Mouse (Mus musculus) stomach, embryonic 16.5 days (tissue): ENCODE measurements around the gene Olfr27. TPM values are rescaled to one million over a fixed set of nuclear protein-coding genes. Genes with fewer than 3 reads are reported as not detected.

Experiments
- ATAC-seq: fragments of 200-750 bp; cut with Nextera tagmentation; 2 replicates; pipeline ENCODE4 v1.8.0; 2017; ENCODE audit warnings: moderate number of reproducible peaks, moderate TSS enrichment; ENCODE audit not compliant: insufficient read depth, low FRiP score
- H3K27ac ChIP-seq: fragments of 300-500 bp; sonication (generic); 2 replicates; pipeline ENCODE4 v1.5.1; 2014; ENCODE audit warnings: low read length
- H3K27me3 ChIP-seq: fragments of 300-500 bp; sonication (generic); 2 replicates; pipeline ENCODE4 v1.6.1; 2014; ENCODE audit warnings: low read length, control low read depth, mixed read lengths; ENCODE audit not compliant: control insufficient read depth, insufficient read depth
- H3K36me3 ChIP-seq: fragments of 300-500 bp; sonication (generic); 2 replicates; pipeline ENCODE4 v1.6.1; 2014; ENCODE audit warnings: low read length; ENCODE audit not compliant: control insufficient read depth, insufficient read depth
- H3K4me1 ChIP-seq: fragments of 300-500 bp; sonication (generic); 2 replicates; pipeline ENCODE4 v1.6.1; 2014; ENCODE audit warnings: low read length, control low read depth, mixed read lengths; ENCODE audit not compliant: control insufficient read depth, insufficient read depth
- H3K4me2 ChIP-seq: fragments of 300-500 bp; sonication (generic); 2 replicates; pipeline ENCODE4 v1.6.1; 2014; ENCODE audit warnings: low read depth, low read length, mixed read lengths
- H3K4me3 ChIP-seq: fragments of 300-500 bp; sonication (generic); replicated peaks from 2 replicates; pipeline ENCODE4 v1.5.1; 2014; ENCODE audit warnings: mild to moderate bottlenecking, low read length
- H3K9ac ChIP-seq: fragments of 300-500 bp; sonication (generic); 2 replicates; pipeline ENCODE4 v1.6.1; 2014; ENCODE audit warnings: low read length
- H3K9me3 ChIP-seq: fragments of 300-500 bp; sonication (generic); replicated peaks from 2 replicates; pipeline ENCODE4 v1.6.1; 2016; ENCODE audit warnings: low read length, control low read depth; ENCODE audit not compliant: control insufficient read depth
- WGBS: fragments of 180-500 bp; shearing (Covaris S2); extraction: QIAGEN DNeasy Blood & Tissue Kit; methylation state at CpG from one replicate; pipeline ENCODE4 v1.1.7; 2014; 5-methylcytosine and 5-hydroxymethylcytosine counted together
- polyA plus RNA-seq: library from polyadenylated mRNA; unstranded; fragments of >200 nt; fragmentation: Nextera tagmentation; extraction: Ambion mirVana; gene quantifications from 2 replicates; pipeline ENCODE4 v1.2.1, GENCODE M21; 2015

Gene Olfr27
- not detected in 2 replicates for polyA plus RNA-seq

DNA sequence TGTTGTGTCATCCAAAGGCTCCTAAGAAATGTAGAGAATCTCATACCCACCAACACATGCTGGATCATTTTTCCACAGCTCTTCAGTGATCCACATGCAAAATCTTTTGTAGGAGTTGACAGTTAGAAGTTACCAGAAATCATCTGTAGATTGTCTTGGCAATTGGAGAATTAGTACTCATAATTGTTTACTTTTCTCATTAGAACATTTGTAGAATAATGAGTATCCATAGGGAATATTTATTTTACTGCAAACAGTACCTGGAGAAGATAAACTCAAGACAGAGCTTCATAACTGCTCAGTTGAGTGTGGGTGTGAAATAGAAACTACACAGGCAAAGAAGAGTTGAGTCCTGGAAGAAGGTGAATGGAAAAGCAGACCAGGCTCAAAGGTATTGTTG, at the start of gene Olfr27:
Gene Olfr27, plus strand, starts transcription at position 301 of the 400 bp plus-strand sequence.
- H3K4me1 ChIP-seq, result no peaks in the 10 kb centered on the region
- H3K27me3 ChIP-seq, result no peaks in the 10 kb centered on the region
- H3K9me3 ChIP-seq, result no peaks in the 10 kb centered on the region
- no peaks in the 10 kb centered on the region for H3K36me3 ChIP-seq
- no peak within 1 kb of the TSS for H3K27ac ChIP-seq
- H3K4me3 ChIP-seq, result no peak within 1 kb of the TSS
- H3K9ac ChIP-seq, result no peak within 1 kb of the TSS
- H3K4me2 ChIP-seq, result no peak within 1 kb of the TSS
- no peak for ATAC-seq

DNA sequence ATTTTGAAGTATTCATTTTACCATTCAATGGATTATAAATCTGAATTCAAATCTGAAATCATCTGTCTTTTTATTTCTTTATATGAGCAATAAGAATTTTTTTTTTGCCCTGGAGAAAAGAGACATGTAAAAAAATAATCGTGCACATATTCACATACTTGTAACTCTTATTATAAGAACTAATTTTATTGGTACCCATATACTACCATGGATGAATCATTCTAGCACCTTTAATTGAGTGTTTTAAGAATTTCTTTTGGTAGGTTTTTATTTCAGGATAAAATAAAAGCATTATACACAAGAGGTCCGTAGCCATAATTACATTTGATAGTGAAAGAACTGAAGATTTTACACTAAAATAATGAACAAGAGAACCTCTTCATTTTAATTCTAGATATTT, 49.1 kb upstream of the Olfr27 start, which contains the start of gene Olfr938:
Gene Olfr938, minus strand, starts transcription at position 101 of the 400 bp plus-strand sequence.
- no peak within 1 kb of the TSS for H3K9ac ChIP-seq
- no peak within 1 kb of the TSS for H3K4me2 ChIP-seq
- no peak for ATAC-seq
- no peaks in the 10 kb centered on the region for H3K9me3 ChIP-seq
- H3K27me3 ChIP-seq, result no peaks in the 10 kb centered on the region
- H3K4me3 ChIP-seq, result no peak within 1 kb of the TSS
- H3K27ac ChIP-seq, result no peak within 1 kb of the TSS
- no peaks in the 10 kb centered on the region for H3K4me1 ChIP-seq
- 85% methylated on average over 2 of the region's 2 CpGs for WGBS
- no peaks in the 10 kb centered on the region for H3K36me3 ChIP-seq

DNA sequence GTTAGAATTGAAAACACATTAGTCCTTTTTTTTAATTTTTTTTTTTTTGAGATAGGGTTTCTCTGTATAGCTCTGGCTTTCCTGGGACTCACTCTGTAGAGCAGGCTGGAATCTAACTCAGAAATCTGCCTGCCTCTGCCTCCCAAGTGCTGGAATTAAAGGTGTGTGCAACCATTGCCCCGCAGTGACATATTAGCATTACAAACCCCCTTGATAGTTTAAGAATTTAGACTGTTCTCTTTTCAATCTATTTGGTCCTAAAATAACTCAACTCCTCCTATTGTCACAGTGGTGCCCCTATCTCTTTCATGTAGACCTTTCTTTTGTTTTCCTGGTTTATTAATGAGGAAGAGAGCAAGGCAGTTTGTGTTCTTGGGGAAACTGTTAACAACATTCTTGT, 605 bp upstream of the Olfr27 start:
- no peak overlapping the region for H3K4me2 ChIP-seq
- no peaks in the 10 kb centered on the region for H3K9me3 ChIP-seq
- 82% methylated on average over 1 of the region's 1 CpGs for WGBS
- no peak overlapping the region for H3K9ac ChIP-seq
- ATAC-seq, result no peak
- no peak overlapping the region for H3K27ac ChIP-seq
- no peaks in the 10 kb centered on the region for H3K4me1 ChIP-seq
- H3K4me3 ChIP-seq, result no peak overlapping the region
- no peaks in the 10 kb centered on the region for H3K27me3 ChIP-seq
- H3K36me3 ChIP-seq, result no peaks in the 10 kb centered on the region

DNA sequence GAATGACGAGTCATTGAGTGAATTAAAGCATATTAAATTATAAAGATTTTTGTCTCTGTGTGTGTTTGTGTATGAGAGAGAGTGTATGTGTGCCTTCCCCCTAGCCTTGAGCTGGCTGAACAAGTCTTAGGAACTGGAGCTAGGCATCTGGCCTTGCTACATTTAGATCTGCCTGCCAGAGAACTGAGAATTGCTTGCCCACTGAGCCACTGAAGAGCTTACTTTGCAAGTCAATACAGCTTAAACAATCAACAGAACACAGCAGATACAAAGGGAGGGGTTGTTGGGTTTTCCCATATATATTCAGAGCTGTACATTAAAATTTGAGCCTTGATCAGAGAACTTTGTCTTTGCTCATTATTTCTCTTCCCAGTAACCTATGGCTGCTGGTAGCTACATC, 24.5 kb downstream of the Olfr27 start:
- 62% methylated on average over 1 of the region's 1 CpGs for WGBS
- no peaks in the 10 kb centered on the region for H3K27me3 ChIP-seq
- no peak overlapping the region for H3K27ac ChIP-seq
- no peak overlapping the region for H3K4me2 ChIP-seq
- H3K9ac ChIP-seq, result no peak overlapping the region
- no peaks in the 10 kb centered on the region for H3K36me3 ChIP-seq
- H3K9me3 ChIP-seq, result no peaks in the 10 kb centered on the region
- no peak for ATAC-seq
- no peaks in the 10 kb centered on the region for H3K4me1 ChIP-seq
- H3K4me3 ChIP-seq, result no peak overlapping the region

DNA sequence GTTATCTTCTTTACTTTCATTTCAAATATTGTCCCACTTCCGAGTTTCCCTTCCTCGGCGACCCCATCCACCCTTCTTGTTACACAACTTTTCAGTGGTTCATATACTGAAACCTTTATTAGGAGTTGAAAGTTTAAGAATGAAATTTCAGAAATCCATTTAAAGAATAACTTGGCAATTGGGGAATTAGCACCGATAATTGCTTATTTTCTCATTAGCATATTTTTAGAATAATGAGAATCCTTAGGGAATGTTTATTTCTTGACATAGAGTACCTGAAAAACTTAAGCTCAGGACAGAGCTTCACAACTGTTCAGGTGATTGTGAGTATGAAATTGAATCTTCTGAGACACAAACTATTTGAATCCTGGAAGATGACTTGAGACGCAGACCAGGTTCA, 38.1 kb downstream of the Olfr27 start, which contains the start of gene Olfr943:
Gene Olfr943, plus strand, starts transcription at position 301 of the 400 bp plus-strand sequence.
- no peak within 1 kb of the TSS for H3K27ac ChIP-seq
- no peaks in the 10 kb centered on the region for H3K36me3 ChIP-seq
- ATAC-seq, result no peak
- H3K4me2 ChIP-seq, result no peak within 1 kb of the TSS
- no peak within 1 kb of the TSS for H3K9ac ChIP-seq
- no peak within 1 kb of the TSS for H3K4me3 ChIP-seq
- H3K9me3 ChIP-seq, result no peaks in the 10 kb centered on the region
- H3K27me3 ChIP-seq, result no peaks in the 10 kb centered on the region
- H3K4me1 ChIP-seq, result no peaks in the 10 kb centered on the region
- 93% methylated on average over 5 of the region's 5 CpGs for WGBS

Other genes with a start within 250 kb of the Olfr27 start
- not detected in 2 replicates for gene Olfr930, start 198.3 kb upstream of the Olfr27 start, polyA plus RNA-seq
- not detected in 2 replicates for gene Olfr933, start 155.8 kb upstream of the Olfr27 start, polyA plus RNA-seq
- not detected in 2 replicates for gene Olfr934, start 139.8 kb upstream of the Olfr27 start, polyA plus RNA-seq
- not detected in 2 replicates for gene Olfr935, start 128.4 kb upstream of the Olfr27 start, polyA plus RNA-seq
- not detected in 2 replicates for gene Olfr146, start 104.8 kb upstream of the Olfr27 start, polyA plus RNA-seq
- not detected in 2 replicates for gene Olfr937, start 63.2 kb upstream of the Olfr27 start, polyA plus RNA-seq
- not detected in 2 replicates for gene Olfr938, start 49.2 kb upstream of the Olfr27 start, polyA plus RNA-seq
- gene Olfr943, start 38.2 kb downstream of the Olfr27 start, polyA plus RNA-seq, result not detected in 2 replicates
- gene Olfr944, start 73.8 kb downstream of the Olfr27 start, polyA plus RNA-seq, result not detected in 2 replicates
- gene Olfr1537, start 121.9 kb downstream of the Olfr27 start, polyA plus RNA-seq, result not detected in 2 replicates
- not detected in 2 replicates for gene Olfr945, start 148.7 kb downstream of the Olfr27 start, polyA plus RNA-seq
- not detected in 2 replicates for gene Olfr948, start 197.9 kb downstream of the Olfr27 start, polyA plus RNA-seq